In the genomic region with DNA sequence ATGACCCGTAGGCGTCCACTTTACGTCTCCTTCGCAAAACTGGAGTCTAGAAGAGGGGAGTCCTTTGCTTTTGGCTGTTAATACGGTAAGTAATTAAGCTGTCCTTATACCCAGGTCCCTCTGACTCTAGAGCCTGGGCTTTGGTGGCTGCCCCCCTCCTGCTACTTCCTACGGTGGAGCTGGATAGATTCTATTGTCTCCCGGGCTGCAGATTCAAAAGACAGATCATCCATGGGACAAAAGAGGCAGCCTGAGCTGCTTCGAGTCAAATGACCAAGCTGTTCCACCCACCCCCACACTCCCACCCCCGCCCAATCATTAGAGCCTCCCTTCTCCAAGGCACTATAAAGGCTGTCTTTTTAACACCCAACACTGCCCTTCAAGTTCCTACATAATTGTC, we compare ENCODE assay signal across 11 mouse cellular contexts.
A peak's percentile ranks its signal among the peaks of the same experiment; 100 is the strongest.
DNase-seq lines count a peak whose midpoint lies in the region; ATAC-seq lines count a peak whose summit lies in the region.
"Had no signal": no experiment of that assay in that cellular context is flagged by ENCODE, and none has a peak within 500 bp of the region (broad histone marks: within the 10 kb centered on the region; RNA-seq: fewer than 3 reads in every experiment).

No protein-coding gene starts in this region.

- H3K4me2 ChIP-seq in hindbrain, embryonic 11.5 days (replicated peaks; ENCODE audit: low read depth, low read length): no peak overlapping the region
- no peak overlapping the region for H3K4me2 ChIP-seq in midbrain, embryonic 16.5 days (ENCODE audit: low read length)
- H3K4me2 ChIP-seq: embryonic facial prominence, embryonic 15.5 days had no signal

- no peak overlapping the region for H3K4me3 ChIP-seq in hindbrain, embryonic 11.5 days (ENCODE audit: low read depth, low read length)
- no peak overlapping the region for H3K4me3 ChIP-seq in midbrain, embryonic 16.5 days (ENCODE audit: low read depth, low read length)
- H3K4me3 ChIP-seq: embryonic facial prominence, embryonic 15.5 days had no signal

- no peaks in the 10 kb centered on the region for H3K9me3 ChIP-seq in hindbrain, embryonic 11.5 days (ENCODE audit: control insufficient read depth, low read length)
- no peaks in the 10 kb centered on the region for H3K9me3 ChIP-seq in midbrain, embryonic 16.5 days (replicated peaks; ENCODE audit: control insufficient read depth, low read length, poor library complexity, severe bottlenecking)
- H3K9me3 ChIP-seq: embryonic facial prominence, embryonic 15.5 days had no signal

- ATAC-seq in hindbrain, embryonic 11.5 days (ENCODE audit: low FRiP score): peak; percentile 82
- peak; percentile 34; the same call in 1 of the 2 replicates for ATAC-seq in midbrain, embryonic 16.5 days

- no peaks in the 10 kb centered on the region for H3K36me3 ChIP-seq in hindbrain, embryonic 11.5 days (ENCODE audit: control insufficient read depth, insufficient read depth, low read length)
- no peaks in the 10 kb centered on the region for H3K36me3 ChIP-seq in midbrain, embryonic 16.5 days (ENCODE audit: control insufficient read depth, insufficient read depth, low read length)
- H3K36me3 ChIP-seq: embryonic facial prominence, embryonic 15.5 days had no signal

- peak; percentile 72 for DNase-seq in ES-CJ7 (ENCODE audit: low read depth, low spot score)
- peak; percentile 22 for DNase-seq in brain, adult 2 months (ENCODE audit: low read depth, low spot score)
- peak; percentile 63 for DNase-seq in hindbrain, embryonic 11.5 days (ENCODE audit: low spot score)
- no peak for DNase-seq in layer of hippocampus, adult 11-12 months (ENCODE audit: low spot score)
- no peak for DNase-seq in adrenal gland, postnatal 10 days
- DNase-seq in thymus, postnatal 0 days (ENCODE audit: low spot score): no peak
- DNase-seq: gastrocnemius, postnatal 10 days; liver; lung, postnatal 14 days had no signal

- H3K27me3 ChIP-seq in hindbrain, embryonic 11.5 days (ENCODE audit: control insufficient read depth, insufficient read depth, low read length): no peaks in the 10 kb centered on the region
- H3K27me3 ChIP-seq in midbrain, embryonic 16.5 days (ENCODE audit: control insufficient read depth, insufficient read depth, low read depth, low read length): no peaks in the 10 kb centered on the region

- WGBS in hindbrain, embryonic 11.5 days: 5% methylated on average over 9 of the region's 9 CpGs
- WGBS in midbrain, embryonic 16.5 days: 11% methylated on average over 9 of the region's 9 CpGs

- peaks cover 16% of the 10 kb centered on the region for H3K4me1 ChIP-seq in hindbrain, embryonic 11.5 days (replicated peaks; ENCODE audit: control insufficient read depth, insufficient read depth, low read length)
- H3K4me1 ChIP-seq in midbrain, embryonic 16.5 days (ENCODE audit: control insufficient read depth, insufficient read depth, low read length): peaks cover 22% of the 10 kb centered on the region; the same call in 1 of the 2 replicates

- peak overlapping the region; percentile 62 for H3K27ac ChIP-seq in hindbrain, embryonic 11.5 days (ENCODE audit: low read depth, low read length)
- no peak overlapping the region for H3K27ac ChIP-seq in midbrain, embryonic 16.5 days (ENCODE audit: low read length)
- H3K27ac ChIP-seq: embryonic facial prominence, embryonic 15.5 days had no signal

- no peak overlapping the region; the same call in 1 of the 2 replicates for H3K9ac ChIP-seq in hindbrain, embryonic 11.5 days (ENCODE audit: low read depth, low read length)
- no peak overlapping the region for H3K9ac ChIP-seq in midbrain, embryonic 16.5 days (ENCODE audit: low read depth, low read length)
- H3K9ac ChIP-seq: embryonic facial prominence, embryonic 15.5 days had no signal

Comparison
In these comparisons a context has a peak if more than half of its experiments do, and no peak if none do; other contexts are left out.
1. DNase-seq: peak in ES-CJ7 (single experiment), brain, adult 2 months (single experiment) and hindbrain, embryonic 11.5 days (single experiment); none in layer of hippocampus, adult 11-12 months (single experiment), adrenal gland, postnatal 10 days (single experiment) and thymus, postnatal 0 days (single experiment).